Mouse (Mus musculus) mature B cell (primary cell): ENCODE results near the gene Gm15085.
"Not testable (repeated sequence)": the region's sequence is repeated elsewhere in the genome, so short reads cannot be mapped to it uniquely, and the experiment has no call there.

Experiments used
- in situ Hi-C: fragments of 300-500 bp; cut with MboI; formaldehyde crosslinking; loops from 2 replicates; pipeline ENCODE4 v1.14.3; 2019

The Gm15085 gene

GRCm38 (mm10) chrX:149447317-149447716 is at the start of gene Gm15085:
Gene Gm15085, plus strand, starts transcription at chrX:149447617.
- in situ Hi-C loops, result not testable (repeated sequence)
